Mouse (Mus musculus): ENCODE data around the gene Gng8. TPM values are rescaled to one million over a fixed set of nuclear protein-coding genes. Genes with fewer than 3 reads are reported as not detected.

Gene Gng8
- total and polyA plus RNA-seq, 3 experiments = 0.39 to 2.2 TPM; not detected in 1

DNA sequence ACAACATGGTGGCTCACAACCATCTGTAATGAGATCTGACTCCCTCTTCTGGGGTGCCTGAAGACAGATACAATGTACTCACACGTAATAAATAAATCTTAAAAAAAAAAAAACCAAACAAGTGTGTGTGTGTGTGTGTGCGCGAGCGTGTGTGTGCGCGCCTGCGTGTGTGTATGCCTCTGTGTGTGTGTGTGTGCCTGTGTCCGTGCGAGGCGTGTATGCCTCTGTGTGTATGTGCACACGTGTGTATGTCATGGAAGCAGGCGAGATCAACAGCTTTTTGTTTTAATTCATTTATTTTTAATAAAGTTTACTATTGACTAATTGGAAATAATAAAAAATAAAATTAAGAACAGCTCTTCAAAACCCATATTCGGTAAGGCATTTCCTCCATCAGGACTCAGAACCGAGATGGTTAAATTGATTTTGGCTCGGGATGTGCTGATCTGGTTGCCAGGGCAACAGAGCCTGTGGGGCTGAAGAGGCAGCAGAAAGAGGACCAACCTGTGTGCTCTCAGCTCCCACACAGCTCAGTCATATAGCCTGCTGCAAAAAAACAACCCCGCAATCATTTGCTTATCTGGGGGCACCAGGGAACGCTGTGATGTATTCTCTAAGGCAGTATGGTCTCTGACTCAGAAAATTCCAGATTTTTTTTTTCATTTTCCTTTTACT lies 46.7 kb downstream of the Gng8 start:
- no peaks in the 10 kb centered on the region for H3K36me3 ChIP-seq (ENCODE audit: control insufficient read depth in 1 of 2, insufficient read depth in 2 of 2, low read length in 2 of 2)
- TF ChIP-seq BHLHE40 (IDR thresholded peaks at IDR 0.05; ENCODE audit: borderline replicate concordance, low read depth, low read length) (no peak), ZNF384 (IDR thresholded peaks at IDR 0.05; ENCODE audit: low read depth, low read length) (no peak), POLR2AphosphoS5 (IDR thresholded peaks at IDR 0.05; ENCODE audit: borderline replicate concordance, low read depth, low read length) (no peak), POLR2A (IDR thresholded peaks at IDR 0.05; ENCODE audit: control insufficient read depth in 1 of 2, insufficient read depth in 1 of 2, low read depth in 1 of 2, low read length in 2 of 2, poor library complexity in 1 of 2) (no peak), UBTF (IDR thresholded peaks at IDR 0.05; ENCODE audit: borderline replicate concordance, insufficient read depth, low read depth, low read length) (no peak), SMC3 (IDR thresholded peaks at IDR 0.05; ENCODE audit: low read depth, low read length) (no peak), MYB (IDR thresholded peaks at IDR 0.05; ENCODE audit: low read depth, low read length) (no peak), SIN3A (IDR thresholded peaks at IDR 0.05; ENCODE audit: low read length) (no peak), KAT2A (conservative IDR thresholded peaks at IDR 0.05; ENCODE audit: low read depth, low read length) (no peak), POLR2AphosphoS2 (IDR thresholded peaks at IDR 0.05; ENCODE audit: low read length) (no peak), GATA1 (IDR thresholded peaks at IDR 0.05; ENCODE audit: low read depth, low read length) (no peak)
- no peaks in the 10 kb centered on the region for H3K79me2 ChIP-seq (ENCODE audit: control insufficient read depth, insufficient read depth, low read length, poor library complexity)
- H3K4me1 ChIP-seq (ENCODE audit: control insufficient read depth in 1 of 2, insufficient read depth in 2 of 2, low read length in 2 of 2) = no peaks in the 10 kb centered on the region
- H3K9me3 ChIP-seq (replicated peaks; ENCODE audit: insufficient read depth, low read length) = no peaks in the 10 kb centered on the region
- H3K9ac ChIP-seq (ENCODE audit: control insufficient read depth, low read depth, low read length, poor library complexity, severe bottlenecking) = no peak overlapping the region
- H3K27ac ChIP-seq (ENCODE audit: control insufficient read depth, low read depth, low read length) = no peak overlapping the region
- DNase-seq (ENCODE audit: low read depth, low spot score) = no peak
- no peak overlapping the region for H3K4me3 ChIP-seq (ENCODE audit: control insufficient read depth in 1 of 2, insufficient read depth in 1 of 2, low read depth in 2 of 2, low read length in 2 of 2)
- H3K27me3 ChIP-seq (ENCODE audit: control insufficient read depth in 1 of 2, insufficient read depth in 2 of 2, low read length in 2 of 2) = no peaks in the 10 kb centered on the region

GRCm38 (mm10) chr7:16940292-16940691 lies 48.7 kb downstream of the Gng8 start:
- no peak for DNase-seq (ENCODE audit: low read depth, low spot score)
- no peak overlapping the region for H3K27ac ChIP-seq (ENCODE audit: control insufficient read depth, low read depth, low read length)
- H3K36me3 ChIP-seq (ENCODE audit: control insufficient read depth in 1 of 2, insufficient read depth in 2 of 2, low read length in 2 of 2) = no peaks in the 10 kb centered on the region
- no peaks in the 10 kb centered on the region for H3K4me1 ChIP-seq (ENCODE audit: control insufficient read depth in 1 of 2, insufficient read depth in 2 of 2, low read length in 2 of 2)
- TF ChIP-seq UBTF (IDR thresholded peaks at IDR 0.05; ENCODE audit: borderline replicate concordance, insufficient read depth, low read depth, low read length) = no peak
- TF ChIP-seq MYB (IDR thresholded peaks at IDR 0.05; ENCODE audit: low read depth, low read length) = no peak
- TF ChIP-seq MXI1 (IDR thresholded peaks at IDR 0.05; ENCODE audit: low read depth, low read length) = no peak
- TF ChIP-seq POLR2AphosphoS5 (IDR thresholded peaks at IDR 0.05; ENCODE audit: borderline replicate concordance, low read depth, low read length) = no peak
- no peak for TF ChIP-seq RCOR1 (IDR thresholded peaks at IDR 0.05; ENCODE audit: low read depth, low read length)
- no peak for TF ChIP-seq NRF1 (IDR thresholded peaks at IDR 0.05; ENCODE audit: insufficient read depth, low read depth, low read length, poor library complexity, severe bottlenecking)
- no peak for TF ChIP-seq ELF1 (IDR thresholded peaks at IDR 0.05; ENCODE audit: low read depth, low read length)
- no peaks in the 10 kb centered on the region for H3K27me3 ChIP-seq (ENCODE audit: control insufficient read depth in 1 of 2, insufficient read depth in 2 of 2, low read length in 2 of 2)
- H3K9me3 ChIP-seq (replicated peaks; ENCODE audit: insufficient read depth, low read length) = no peaks in the 10 kb centered on the region
- no peaks in the 10 kb centered on the region for H3K79me2 ChIP-seq (ENCODE audit: control insufficient read depth, insufficient read depth, low read length, poor library complexity)
- no peak overlapping the region for H3K4me3 ChIP-seq (ENCODE audit: control insufficient read depth in 1 of 2, insufficient read depth in 1 of 2, low read depth in 2 of 2, low read length in 2 of 2)
- no peak overlapping the region for H3K9ac ChIP-seq (ENCODE audit: control insufficient read depth, low read depth, low read length, poor library complexity, severe bottlenecking)

All from MEL (cell line).